Mouse (Mus musculus): ENCODE measurements around the gene D630003M21Rik.

DNA sequence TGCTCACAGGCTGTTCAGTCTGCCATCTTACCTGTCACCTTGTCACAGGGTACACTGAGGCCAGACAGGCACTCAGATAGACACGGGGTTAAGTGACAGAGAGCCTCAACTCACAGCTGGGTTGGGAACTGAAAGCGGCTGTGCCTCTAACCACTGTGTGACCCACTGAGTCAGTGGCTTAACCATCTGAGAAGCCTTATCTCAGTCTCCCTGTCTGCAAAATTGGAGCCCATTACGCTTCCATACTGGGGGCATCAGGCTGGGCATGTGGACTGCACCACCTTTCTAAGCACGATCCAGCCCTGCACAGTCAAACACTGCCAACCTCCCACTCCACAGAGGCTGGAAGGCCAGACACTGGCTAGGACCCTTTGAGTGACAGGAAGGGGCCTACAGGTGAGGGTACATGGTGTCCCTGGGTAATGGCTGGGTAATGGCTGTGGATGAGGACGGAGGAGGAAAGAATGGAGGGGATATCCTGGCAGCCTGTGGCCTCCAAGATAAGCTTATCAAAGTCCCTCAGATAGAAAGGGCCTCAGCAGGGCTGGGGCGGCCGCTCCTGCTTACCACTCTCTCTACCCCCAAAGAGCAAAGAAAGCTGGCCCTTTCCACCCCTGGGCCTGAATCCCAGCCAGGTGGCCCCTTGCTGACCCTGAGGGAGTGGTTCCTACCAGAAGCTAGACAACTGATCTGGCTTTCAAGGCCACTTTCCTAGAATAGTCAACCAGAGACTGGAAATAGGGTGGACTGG is 87.2 kb downstream of the D630003M21Rik start:
- TF ChIP-seq CTCF (IDR thresholded peaks at IDR 0.05; ENCODE audit: control insufficient read depth, insufficient read depth, insufficient replicate concordance, low read depth, low read length) (no peak), POLR2A (IDR thresholded peaks at IDR 0.05; ENCODE audit: control insufficient read depth, low read depth, low read length) (no peak)
